Mouse (Mus musculus): ENCODE data around the gene Gm17428. TPM values are rescaled to one million over a fixed set of nuclear protein-coding genes. Genes with fewer than 3 reads are reported as not detected.
"Not testable (repeated sequence)": the region's sequence is repeated elsewhere in the genome, so short reads cannot be mapped to it uniquely, and the experiment has no call there.

The Gm17428 gene
- polyA plus RNA-seq, 1 experiment from 2014 or later, result not detected

- WGBS, result 54% methylated on average over 7 of the region's 7 CpGs
These were observed 10.3 kb upstream of the Gm17428 start, which contains the start of gene Myh6 for GRCm38 (mm10) chr14:54966320-54966977. Gene Myh6 (minus strand): TSS chr14:54966927.

GRCm38 (mm10) chr14:54967874-54968273, 8.9 kb upstream of the Gm17428 start:
- Histone ChIP-seq H3K4me2 (no peak overlapping the region), H3K4me1 (no peaks in the 10 kb centered on the region), H3K27ac (no peak overlapping the region), H3K4me3 (no peak overlapping the region), H3K9ac (no peak overlapping the region), H3K36me3 (no peaks in the 10 kb centered on the region), H3K9me3 (no peaks in the 10 kb centered on the region), H3K27me3 (no peaks in the 10 kb centered on the region)
- WGBS, result 81% methylated on average over 3 of the region's 3 CpGs
- ATAC-seq (ENCODE audit: borderline replicate concordance, extremely low read depth, low FRiP score, low TSS enrichment), result no peak; the same call in 1 of the 2 replicates

More at GRCm38 (mm10) chr14:54966320-54966977, 10.3 kb upstream of the Gm17428 start, which contains the start of gene Myh6:
- Histone ChIP-seq H3K9ac (no peak within 1 kb of the TSS), H3K4me3 (no peak within 1 kb of the TSS), H3K4me1 (no peaks in the 10 kb centered on the region), H3K9me3 (no peaks in the 10 kb centered on the region), H3K4me2 (no peak within 1 kb of the TSS), H3K27me3 (no peaks in the 10 kb centered on the region), H3K36me3 (no peaks in the 10 kb centered on the region), H3K27ac (no peak within 1 kb of the TSS)
- no peak for ATAC-seq (ENCODE audit: borderline replicate concordance, extremely low read depth, low FRiP score, low TSS enrichment)

GRCm38 (mm10) chr14:54968344-54968743, 8.4 kb upstream of the Gm17428 start:
- no peak for ATAC-seq (ENCODE audit: borderline replicate concordance, extremely low read depth, low FRiP score, low TSS enrichment)
- Histone ChIP-seq H3K27ac (no peak overlapping the region), H3K4me2 (no peak overlapping the region)

GRCm38 (mm10) chr14:54972786-54973185, 3.9 kb upstream of the Gm17428 start:
- not testable (repeated sequence) for H3K36me3 ChIP-seq; H3K4me1 ChIP-seq; H3K27ac ChIP-seq; H3K4me3 ChIP-seq; ATAC-seq (ENCODE audit: borderline replicate concordance, extremely low read depth, low FRiP score, low TSS enrichment); H3K9ac ChIP-seq; H3K27me3 ChIP-seq; H3K4me2 ChIP-seq; H3K9me3 ChIP-seq
- 91% methylated on average over 10 of the region's 11 CpGs for WGBS

More at GRCm38 (mm10) chr14:54968344-54968743, 8.4 kb upstream of the Gm17428 start:
- Histone ChIP-seq H3K4me3 (no peak overlapping the region), H3K27me3 (no peaks in the 10 kb centered on the region), H3K36me3 (no peaks in the 10 kb centered on the region), H3K4me1 (no peaks in the 10 kb centered on the region), H3K9ac (no peak overlapping the region), H3K9me3 (no peaks in the 10 kb centered on the region)

DNA sequence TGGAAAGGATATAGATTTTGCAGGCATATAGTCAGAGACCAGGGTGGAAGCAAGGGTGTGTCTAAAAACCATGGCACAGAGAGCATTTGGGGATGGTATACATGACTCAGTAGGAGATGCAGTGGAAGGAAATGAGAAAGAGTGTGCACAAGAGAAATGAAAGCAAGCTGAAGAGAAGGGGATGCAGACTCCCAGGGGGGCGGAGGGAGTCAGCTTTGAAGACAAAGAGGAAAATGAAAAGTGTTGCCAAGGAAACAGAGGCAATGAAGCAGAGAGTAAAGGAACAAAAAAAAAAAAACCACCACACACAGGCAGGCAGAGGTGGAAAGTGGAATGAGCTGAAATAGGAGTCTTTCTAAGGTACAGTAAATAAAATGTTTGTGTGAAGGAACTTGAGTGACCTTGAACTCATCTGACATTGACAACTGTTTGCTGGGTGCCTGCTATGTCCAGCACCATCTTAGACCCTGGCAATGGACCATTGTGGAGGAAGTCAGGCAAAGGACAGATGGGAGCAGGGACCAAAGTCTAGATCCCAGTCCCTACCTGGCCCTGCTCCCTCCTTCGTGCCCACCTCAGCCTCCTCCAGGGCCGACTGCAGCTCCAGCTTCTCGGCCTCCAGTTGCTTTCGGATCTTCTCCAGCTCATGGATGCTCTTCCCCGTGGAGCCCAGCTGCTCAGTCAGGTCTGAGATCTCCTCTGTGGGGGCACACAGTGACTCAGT, 2.5 kb upstream of the Gm17428 start:
- Histone ChIP-seq H3K27me3 (no peaks in the 10 kb centered on the region), H3K4me1 (no peaks in the 10 kb centered on the region), H3K36me3 (no peaks in the 10 kb centered on the region), H3K9me3 (no peaks in the 10 kb centered on the region), H3K4me3 (no peak overlapping the region), H3K4me2 (no peak overlapping the region), H3K27ac (no peak overlapping the region), H3K9ac (no peak overlapping the region)
- no peak for ATAC-seq (ENCODE audit: borderline replicate concordance, extremely low read depth, low FRiP score, low TSS enrichment)
- WGBS, result 75% methylated on average over 6 of the region's 6 CpGs

DNA sequence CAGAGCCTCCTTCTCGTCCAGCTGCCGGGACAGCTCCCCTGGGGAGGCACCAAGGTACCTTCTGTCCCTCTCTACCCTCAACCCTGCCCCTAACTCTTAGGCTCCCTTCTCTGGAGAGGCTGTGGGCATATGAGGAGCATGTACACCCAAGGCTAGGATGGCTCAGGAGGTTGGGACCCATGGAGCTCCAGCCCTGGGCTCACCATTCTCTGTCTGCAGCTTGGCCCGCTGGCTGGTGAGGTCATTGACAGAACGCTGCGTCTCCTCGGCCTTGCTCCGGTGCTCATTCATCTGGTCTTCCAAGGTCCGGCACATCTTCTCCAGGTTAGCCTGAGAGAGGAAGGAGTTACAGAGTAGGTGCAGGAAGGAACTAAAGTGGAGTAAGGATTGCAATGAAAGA, 1.9 kb downstream of the Gm17428 start:
- Histone ChIP-seq H3K9me3 (no peaks in the 10 kb centered on the region), H3K27me3 (no peaks in the 10 kb centered on the region), H3K4me3 (no peak overlapping the region), H3K36me3 (no peaks in the 10 kb centered on the region), H3K27ac (no peak overlapping the region), H3K4me1 (no peaks in the 10 kb centered on the region), H3K4me2 (no peak overlapping the region), H3K9ac (no peak overlapping the region)
- no peak for ATAC-seq (ENCODE audit: borderline replicate concordance, extremely low read depth, low FRiP score, low TSS enrichment)
- WGBS, result 83% methylated on average over 8 of the region's 8 CpGs

- H3K36me3 ChIP-seq, result no peaks in the 10 kb centered on the region
- no peak overlapping the region for H3K27ac ChIP-seq
- H3K4me1 ChIP-seq, result no peaks in the 10 kb centered on the region
- no peaks in the 10 kb centered on the region for H3K27me3 ChIP-seq
- H3K4me2 ChIP-seq, result no peak overlapping the region
- H3K4me3 ChIP-seq, result no peak overlapping the region
- no peak overlapping the region for H3K9ac ChIP-seq
- 95% methylated on average over 7 of the region's 7 CpGs for whole genome bisulfite sequencing
- no peaks in the 10 kb centered on the region for H3K9me3 ChIP-seq
- ATAC-seq (ENCODE audit: borderline replicate concordance, extremely low read depth, low FRiP score, low TSS enrichment), result no peak
These were observed 5.2 kb downstream of the Gm17428 start for GRCm38 (mm10) chr14:54981934-54982333.

DNA sequence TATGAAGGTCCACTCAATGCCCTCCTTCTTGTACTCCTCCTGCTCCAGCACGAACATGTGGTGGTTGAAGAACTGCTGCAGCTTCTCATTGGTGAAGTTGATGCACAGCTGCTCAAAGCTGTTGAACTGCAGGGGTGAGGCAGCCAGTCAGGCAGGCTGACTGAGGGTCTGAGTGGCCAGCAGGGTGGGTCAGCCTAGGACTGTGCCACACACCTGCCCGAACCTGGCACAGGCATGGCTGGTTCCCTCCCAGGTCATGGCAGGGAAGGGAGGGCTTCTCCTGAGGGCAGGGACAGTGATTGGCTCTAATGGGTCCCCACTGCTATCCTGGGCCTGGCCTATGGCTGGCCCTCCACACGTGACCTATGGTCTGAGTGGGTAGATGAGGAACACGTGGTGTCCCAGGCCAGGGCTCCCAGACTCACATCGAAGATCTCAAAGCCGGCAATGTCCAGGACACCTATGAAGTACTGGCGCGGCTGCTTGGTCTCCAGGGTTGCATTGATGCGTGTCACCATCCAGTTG, 11.7 kb downstream of the Gm17428 start:
- H3K9ac ChIP-seq; H3K4me1 ChIP-seq; H3K27me3 ChIP-seq; H3K9me3 ChIP-seq; H3K4me2 ChIP-seq; ATAC-seq (ENCODE audit: borderline replicate concordance, extremely low read depth, low FRiP score, low TSS enrichment); H3K4me3 ChIP-seq; H3K36me3 ChIP-seq; H3K27ac ChIP-seq: not testable (repeated sequence)
- 90% methylated on average over 9 of the region's 9 CpGs for WGBS

DNA sequence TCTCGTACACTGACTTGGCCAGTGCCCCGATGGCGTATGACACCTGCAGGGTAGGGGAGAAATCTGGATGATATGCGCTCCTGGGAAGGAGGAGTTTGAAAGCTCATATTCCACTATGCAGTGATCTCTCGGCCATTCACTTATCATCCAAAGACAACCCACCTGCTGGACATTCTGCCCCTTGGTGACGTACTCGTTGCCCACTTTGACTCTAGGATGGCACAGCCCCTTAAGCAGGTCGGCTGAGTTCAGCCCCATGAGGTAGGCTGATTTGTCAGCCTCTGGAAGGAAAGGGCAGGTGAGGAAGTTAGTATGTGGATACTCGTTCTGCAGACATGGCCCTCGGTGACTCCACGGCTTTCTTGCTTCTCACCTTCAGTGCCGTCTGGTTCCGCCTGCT, 12.1 kb downstream of the Gm17428 start:
- Histone ChIP-seq H3K4me3 (no peak overlapping the region), H3K9me3 (no peaks in the 10 kb centered on the region), H3K36me3 (no peaks in the 10 kb centered on the region), H3K4me2 (no peak overlapping the region), H3K9ac (no peak overlapping the region), H3K27me3 (no peaks in the 10 kb centered on the region), H3K4me1 (peaks cover 9% of the 10 kb centered on the region), H3K27ac (no peak overlapping the region)
- WGBS, result 81% methylated on average over 13 of the region's 13 CpGs
- ATAC-seq (ENCODE audit: borderline replicate concordance, extremely low read depth, low FRiP score, low TSS enrichment), result no peak

DNA sequence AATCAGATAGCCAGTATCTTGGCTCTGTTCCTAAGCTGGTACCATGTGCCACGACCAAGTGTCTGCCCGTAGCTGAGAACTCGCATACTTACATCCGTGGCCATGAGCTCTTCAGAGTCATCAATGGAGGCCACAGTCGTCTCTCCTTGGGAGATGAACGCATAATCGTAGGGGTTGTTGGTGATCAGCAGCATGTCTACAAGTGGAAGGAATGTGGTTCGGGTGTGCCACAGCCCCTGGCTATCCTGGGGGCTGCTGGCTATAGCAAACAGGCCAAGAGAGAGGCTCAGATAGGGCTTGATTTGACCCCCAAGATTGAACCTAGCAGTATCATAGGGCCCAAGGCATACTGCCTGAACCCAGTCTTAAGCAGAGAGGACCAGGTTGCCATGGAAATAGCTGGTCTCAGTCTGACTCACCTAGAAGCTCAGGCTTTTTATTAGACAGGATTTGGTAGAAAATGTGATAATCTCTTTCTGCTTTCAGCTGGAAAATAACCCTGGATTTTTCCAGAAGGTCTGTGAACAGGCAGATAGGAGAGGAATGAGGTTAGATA, 13.2 kb downstream of the Gm17428 start:
- no peak for ATAC-seq (ENCODE audit: borderline replicate concordance, extremely low read depth, low FRiP score, low TSS enrichment)
- no peaks in the 10 kb centered on the region for H3K27me3 ChIP-seq
- no peak overlapping the region for H3K4me3 ChIP-seq
- H3K4me2 ChIP-seq, result no peak overlapping the region
- no peak overlapping the region for H3K27ac ChIP-seq
- H3K9ac ChIP-seq, result no peak overlapping the region
- H3K36me3 ChIP-seq, result no peaks in the 10 kb centered on the region
- no peaks in the 10 kb centered on the region for H3K9me3 ChIP-seq
- H3K4me1 ChIP-seq, result peaks cover 19% of the 10 kb centered on the region
- WGBS, result 80% methylated on average over 8 of the region's 8 CpGs

DNA sequence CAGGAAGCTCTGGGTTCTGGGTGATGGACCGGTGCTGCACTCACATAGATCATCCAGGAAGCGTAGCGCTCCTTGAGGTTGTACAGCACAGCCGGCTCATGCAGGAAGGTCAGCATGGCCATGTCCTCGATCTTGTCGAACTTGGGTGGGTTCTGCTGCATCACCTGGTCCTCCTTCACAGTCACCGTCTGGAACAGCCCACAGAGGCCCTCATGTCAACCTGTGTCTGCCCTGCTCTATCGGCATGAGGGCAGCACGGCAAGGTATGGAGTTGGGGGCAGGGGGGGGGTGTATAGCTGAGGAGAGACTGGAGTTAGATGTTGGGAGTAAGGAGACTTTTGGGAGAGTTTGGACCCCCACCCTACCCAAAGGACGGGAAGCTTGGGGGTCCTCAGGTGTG, 15.5 kb downstream of the Gm17428 start:
- Histone ChIP-seq H3K36me3 (no peaks in the 10 kb centered on the region), H3K4me3 (no peak overlapping the region), H3K27me3 (no peaks in the 10 kb centered on the region), H3K4me1 (peaks cover 26% of the 10 kb centered on the region), H3K9ac (no peak overlapping the region), H3K9me3 (no peaks in the 10 kb centered on the region), H3K27ac (no peak overlapping the region), H3K4me2 (no peak overlapping the region)
- 89% methylated on average over 10 of the region's 10 CpGs for WGBS
- ATAC-seq (ENCODE audit: borderline replicate concordance, extremely low read depth, low FRiP score, low TSS enrichment), result no peak

DNA sequence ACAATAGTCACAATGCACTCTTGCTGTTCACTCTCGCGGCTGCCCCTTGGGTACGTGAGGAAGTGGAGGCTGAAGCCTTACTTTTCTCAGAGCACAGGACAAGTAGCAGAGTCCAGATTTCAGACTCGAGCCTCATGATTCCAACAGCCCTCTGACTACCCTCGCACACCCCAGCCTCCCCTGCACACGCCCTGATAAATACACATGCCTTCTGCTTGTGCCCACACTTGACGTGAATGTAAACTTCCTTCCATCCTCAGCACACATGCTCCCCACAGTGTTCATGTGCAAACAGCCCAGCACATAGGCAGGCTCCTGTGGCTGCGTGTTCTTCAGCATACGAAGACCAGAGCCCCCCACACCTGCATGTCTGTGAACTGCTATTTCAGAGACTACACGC, 16.9 kb downstream of the Gm17428 start:
- Histone ChIP-seq H3K9me3 (no peaks in the 10 kb centered on the region), H3K4me1 (peaks cover 29% of the 10 kb centered on the region), H3K27me3 (no peaks in the 10 kb centered on the region), H3K27ac (peak overlapping the region; percentile 82), H3K36me3 (no peaks in the 10 kb centered on the region), H3K4me3 (no peak overlapping the region), H3K9ac (peak overlapping the region; percentile 16; the same call in 1 of the 2 replicates), H3K4me2 (peak overlapping the region; percentile 31; the same call in 1 of the 2 replicates)
- 34% methylated on average over 10 of the region's 10 CpGs for WGBS
- peak; percentile 60 for ATAC-seq (ENCODE audit: borderline replicate concordance, extremely low read depth, low FRiP score, low TSS enrichment)
